In the genomic region with DNA sequence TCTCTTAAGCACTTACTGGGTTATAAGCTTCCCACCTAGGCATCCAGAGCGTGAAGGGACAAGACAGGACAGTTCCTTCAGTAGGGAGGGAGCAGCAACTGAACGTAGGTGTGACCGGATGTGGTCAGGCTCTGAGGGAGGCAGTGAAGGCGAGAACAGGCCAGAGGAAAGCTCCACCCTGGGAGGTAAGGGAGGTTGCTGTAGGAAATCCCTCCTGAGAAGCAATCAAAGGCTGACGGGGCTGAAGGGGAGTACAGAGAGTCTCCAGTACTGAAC, we compare ENCODE assay signal across 13 mouse cellular contexts. TPM values are rescaled to one million over a fixed set of nuclear protein-coding genes. Genes with fewer than 3 reads are reported as not detected.
DNase-seq lines count a peak whose midpoint lies in the region; ATAC-seq and TF ChIP-seq lines count a peak whose summit lies in the region.
"Had no signal": no experiment of that assay in that cellular context is flagged by ENCODE, and none has a peak within 500 bp of the region (broad histone marks: within the 10 kb centered on the region; RNA-seq: fewer than 3 reads in every experiment).

No protein-coding gene starts in this region.

- no peak overlapping the region for H3K4me2 ChIP-seq in hindbrain, embryonic 13.5 days
- no peak overlapping the region for H3K4me2 ChIP-seq in hindbrain, postnatal 0 days (ENCODE audit: low read depth, low read length)
- H3K4me2 ChIP-seq in intestine, embryonic 15.5 days (replicated peaks): peak overlapping the region; percentile 30; the same call in 1 of the 2 replicates
- peak overlapping the region; percentile 62 for H3K4me2 ChIP-seq in liver, embryonic 14.5 days (ENCODE audit: low read depth)
- H3K4me2 ChIP-seq: midbrain, embryonic 13.5 days had no signal

- H3K27me3 ChIP-seq in hindbrain, embryonic 13.5 days: no peaks in the 10 kb centered on the region
- no peaks in the 10 kb centered on the region for H3K27me3 ChIP-seq in hindbrain, postnatal 0 days (ENCODE audit: insufficient read depth, low read length)
- H3K27me3 ChIP-seq in MEL (ENCODE audit: control insufficient read depth in 1 of 2, insufficient read depth in 2 of 2, low read length in 2 of 2): no peaks in the 10 kb centered on the region
- no peaks in the 10 kb centered on the region for H3K27me3 ChIP-seq in intestine, embryonic 15.5 days (replicated peaks)
- H3K27me3 ChIP-seq in liver, embryonic 14.5 days (ENCODE audit: control insufficient read depth, insufficient read depth, low read length): no peaks in the 10 kb centered on the region
- H3K27me3 ChIP-seq: midbrain, embryonic 13.5 days had no signal

- no peaks in the 10 kb centered on the region for H3K79me2 ChIP-seq in MEL (ENCODE audit: control insufficient read depth, insufficient read depth, low read length, poor library complexity)

- 56% methylated on average over 5 of the region's 5 CpGs for WGBS in hindbrain, embryonic 13.5 days
- 61% methylated on average over 5 of the region's 5 CpGs for WGBS in hindbrain, postnatal 0 days
- WGBS in intestine, embryonic 15.5 days: 33% methylated on average over 5 of the region's 5 CpGs
- 22% methylated on average over 5 of the region's 5 CpGs for WGBS in liver, embryonic 14.5 days (ENCODE audit: insufficient replicate concordance)

- TF ChIP-seq POLR2A in MEL (IDR thresholded peaks at IDR 0.05; ENCODE audit: control insufficient read depth in 1 of 2, insufficient read depth in 1 of 2, low read depth in 1 of 2, low read length in 2 of 2, poor library complexity in 1 of 2): peak in 1 of 2 experiments; percentile 36; a peak in 1 of 4 replicates

- H3K9ac ChIP-seq in hindbrain, embryonic 13.5 days: 0 out of 2 replicates have a peak overlapping the region, but pooled peaks have one; percentile 13
- H3K9ac ChIP-seq in hindbrain, postnatal 0 days (replicated peaks; ENCODE audit: low read length): no peak overlapping the region
- H3K9ac ChIP-seq in MEL (ENCODE audit: control insufficient read depth, low read depth, low read length, poor library complexity, severe bottlenecking): peak overlapping the region; percentile 62
- no peak overlapping the region for H3K9ac ChIP-seq in intestine, embryonic 15.5 days
- H3K9ac ChIP-seq in liver, embryonic 14.5 days (replicated peaks): peak overlapping the region; percentile 31
- H3K9ac ChIP-seq: midbrain, embryonic 13.5 days had no signal

- no peak for DNase-seq in hindbrain, postnatal 0 days (ENCODE audit: low spot score)
- peak; percentile 75 for DNase-seq in MEL (ENCODE audit: low read depth, low spot score)
- DNase-seq in liver, embryonic 14.5 days (ENCODE audit: low read depth in 3 of 3, low spot score in 3 of 3): no peak
- DNase-seq in cerebellum, adult 8-10 months: no peak
- DNase-seq in adrenal gland, adult 2 months: no peak
- no peak for DNase-seq in layer of hippocampus, adult 8-10 months (ENCODE audit: low spot score in 2 of 2)
- DNase-seq: cerebellum, postnatal 10 days; kidney, adult 8-10 months; layer of hippocampus, adult 9-11 months; thymus, postnatal 4 days had no signal

- peaks cover 32% of the 10 kb centered on the region for H3K4me1 ChIP-seq in hindbrain, embryonic 13.5 days (replicated peaks)
- H3K4me1 ChIP-seq in hindbrain, postnatal 0 days (ENCODE audit: insufficient read depth, low read length): peaks cover 14% of the 10 kb centered on the region
- H3K4me1 ChIP-seq in MEL (ENCODE audit: control insufficient read depth in 1 of 2, insufficient read depth in 2 of 2, low read length in 2 of 2): peaks cover 6 to 38% of the 10 kb centered on the region in 2 experiments
- H3K4me1 ChIP-seq in intestine, embryonic 15.5 days (replicated peaks): peaks cover 34% of the 10 kb centered on the region
- peaks cover 24 to 36% of the 10 kb centered on the region in 2 experiments for H3K4me1 ChIP-seq in liver, embryonic 14.5 days (replicated peaks; ENCODE audit: control insufficient read depth in 2 of 2, insufficient read depth in 2 of 2, low read length in 1 of 2)

- ATAC-seq in hindbrain, embryonic 13.5 days (ENCODE audit: low FRiP score): no peak
- ATAC-seq in hindbrain, postnatal 0 days: no peak
- peak; percentile 20 for ATAC-seq in intestine, embryonic 15.5 days
- no peak for ATAC-seq in liver, embryonic 14.5 days (ENCODE audit: insufficient read depth)
- ATAC-seq: midbrain, embryonic 13.5 days had no signal

- H3K4me3 ChIP-seq in hindbrain, embryonic 13.5 days: no peak overlapping the region
- H3K4me3 ChIP-seq in hindbrain, postnatal 0 days (ENCODE audit: low read length): no peak overlapping the region
- peak overlapping the region; percentile 42 to 43 for H3K4me3 ChIP-seq in MEL (ENCODE audit: control insufficient read depth in 1 of 2, insufficient read depth in 1 of 2, low read depth in 2 of 2, low read length in 2 of 2)
- no peak overlapping the region for H3K4me3 ChIP-seq in intestine, embryonic 15.5 days (replicated peaks)
- no peak overlapping the region for H3K4me3 ChIP-seq in liver, embryonic 14.5 days (ENCODE audit: insufficient read depth in 1 of 2, low read depth in 2 of 2, low read length in 2 of 2)
- H3K4me3 ChIP-seq: midbrain, embryonic 13.5 days had no signal

- TF ChIP-seq RAD21 in MEL (IDR thresholded peaks at IDR 0.05; ENCODE audit: low read depth, low read length): no peak

- no peak for TF ChIP-seq CTCF in hindbrain, postnatal 0 days (IDR thresholded peaks at IDR 0.05; ENCODE audit: low read depth)
- TF ChIP-seq CTCF in MEL (IDR thresholded peaks at IDR 0.05 in 2 of 3, conservative IDR thresholded peaks at IDR 0.05 in 1 of 3; ENCODE audit: control insufficient read depth in 1 of 3, insufficient read depth in 1 of 3, low read depth in 2 of 3, low read length in 3 of 3, poor library complexity in 1 of 3, severe bottlenecking in 1 of 3): no peak
- no peak for TF ChIP-seq CTCF in liver, embryonic 14.5 days (IDR thresholded peaks at IDR 0.05; ENCODE audit: low read depth)

- peak in 1 of 2 experiments; percentile 38; a peak in 1 of 4 replicates for TF ChIP-seq EP300 in MEL (IDR thresholded peaks at IDR 0.05; ENCODE audit: low read depth in 1 of 2, low read length in 2 of 2)
- no peak for TF ChIP-seq EP300 in liver, embryonic 14.5 days (IDR thresholded peaks at IDR 0.05; ENCODE audit: low read depth)

- H3K36me3 ChIP-seq in hindbrain, embryonic 13.5 days: no peaks in the 10 kb centered on the region; the same call in 1 of the 2 replicates
- H3K36me3 ChIP-seq in hindbrain, postnatal 0 days (ENCODE audit: insufficient read depth, low read length): no peaks in the 10 kb centered on the region
- peaks cover 0 to 32% of the 10 kb centered on the region in 2 experiments; a peak in 2 of 4 replicates for H3K36me3 ChIP-seq in MEL (ENCODE audit: control insufficient read depth in 1 of 2, insufficient read depth in 2 of 2, low read length in 2 of 2)
- H3K36me3 ChIP-seq in intestine, embryonic 15.5 days: no peaks in the 10 kb centered on the region
- no peaks in the 10 kb centered on the region for H3K36me3 ChIP-seq in liver, embryonic 14.5 days (replicated peaks; ENCODE audit: control insufficient read depth, insufficient read depth, low read depth)
- H3K36me3 ChIP-seq: midbrain, embryonic 13.5 days had no signal

- H3K9me3 ChIP-seq in hindbrain, embryonic 13.5 days: no peaks in the 10 kb centered on the region
- no peaks in the 10 kb centered on the region for H3K9me3 ChIP-seq in hindbrain, postnatal 0 days (ENCODE audit: low read length)
- no peaks in the 10 kb centered on the region for H3K9me3 ChIP-seq in MEL (replicated peaks; ENCODE audit: insufficient read depth, low read length)
- H3K9me3 ChIP-seq in intestine, embryonic 15.5 days: no peaks in the 10 kb centered on the region
- H3K9me3 ChIP-seq in liver, embryonic 14.5 days (ENCODE audit: control insufficient read depth, low read length): no peaks in the 10 kb centered on the region
- H3K9me3 ChIP-seq: midbrain, embryonic 13.5 days had no signal

- H3K27ac ChIP-seq in hindbrain, embryonic 13.5 days: 0 out of 2 replicates have a peak overlapping the region, but pooled peaks have one; percentile 30
- no peak overlapping the region for H3K27ac ChIP-seq in hindbrain, postnatal 0 days
- H3K27ac ChIP-seq in MEL (ENCODE audit: control insufficient read depth, low read depth, low read length): peak overlapping the region; percentile 97
- peak overlapping the region; percentile 58; the same call in 1 of the 2 replicates for H3K27ac ChIP-seq in intestine, embryonic 15.5 days
- peak overlapping the region; percentile 62 for H3K27ac ChIP-seq in liver, embryonic 14.5 days
- H3K27ac ChIP-seq: midbrain, embryonic 13.5 days had no signal

RNA-seq across cellular contexts. Expression of gene Dynll1, which starts 12.8 kb away (rescaled TPM):
- 1,285 and 1,377 TPM in 2 replicates for polyA plus RNA-seq in hindbrain, embryonic 13.5 days (2015; fragmentation: Nextera tagmentation; extraction: Ambion mirVana)
- 184 and 239 TPM in 2 replicates for total RNA-seq in hindbrain, postnatal 0 days (2014; rRNA removed)
- polyA plus RNA-seq in hindbrain, postnatal 0 days (2015; fragmentation: Nextera tagmentation; extraction: Ambion mirVana): 1,016 and 1,030 TPM in 2 replicates
- total RNA-seq in MEL (2012; rRNA removed): 714 and 736 TPM in 2 replicates
- polyA plus RNA-seq in MEL (2012; ENCODE audit: insufficient read depth in 1 of 2, insufficient read length in 2 of 2, low read depth in 1 of 2, low replicate concordance in 2 of 2, missing spikeins in 1 of 2): 100 to 1,000 TPM; 561 to 740 TPM
- 1,297 TPM in 2 replicates for polyA plus RNA-seq in intestine, embryonic 15.5 days (2015; fragmentation: Nextera tagmentation; extraction: Ambion mirVana)
- polyA plus RNA-seq in liver, embryonic 14.5 days (2012; rRNA removed): 63.0 and 152 TPM in 2 replicates
- polyA plus RNA-seq in liver, embryonic 14.5 days (2014; fragmentation: Nextera tagmentation; extraction: Ambion mirVana): 636 and 642 TPM in 2 replicates
- total RNA-seq in adrenal gland, adult 2 months (2021): 100 to 1,000 TPM; 220 to 347 TPM
- polyA plus RNA-seq in adrenal gland, adult 2 months (2012; rRNA removed): 38.0 and 45.1 TPM in 2 replicates
- 100 to 1,000 TPM; 630 to 827 (median 734) TPM for total RNA-seq in layer of hippocampus, adult 8-10 months (2022)

RNA-seq across cellular contexts. Expression of gene Srsf9, which starts 13.4 kb away (rescaled TPM):
- polyA plus RNA-seq in hindbrain, embryonic 13.5 days (2015; fragmentation: Nextera tagmentation; extraction: Ambion mirVana): 165 and 181 TPM in 2 replicates
- 42.5 and 47.5 TPM in 2 replicates for total RNA-seq in hindbrain, postnatal 0 days (2014; rRNA removed)
- polyA plus RNA-seq in hindbrain, postnatal 0 days (2015; fragmentation: Nextera tagmentation; extraction: Ambion mirVana): 119 and 127 TPM in 2 replicates
- total RNA-seq in MEL (2012; rRNA removed): 80.0 and 98.0 TPM in 2 replicates
- polyA plus RNA-seq in MEL (2012; ENCODE audit: insufficient read depth in 1 of 2, insufficient read length in 2 of 2, low read depth in 1 of 2, low replicate concordance in 2 of 2, missing spikeins in 1 of 2): 100 to 1,000 TPM in 1 of 2 experiments, not detected in 1; 170 TPM
- polyA plus RNA-seq in intestine, embryonic 15.5 days (2015; fragmentation: Nextera tagmentation; extraction: Ambion mirVana): 217 and 220 TPM in 2 replicates
- 31.8 and 46.2 TPM in 2 replicates for polyA plus RNA-seq in liver, embryonic 14.5 days (2012; rRNA removed)
- 81.6 and 93.6 TPM in 2 replicates for polyA plus RNA-seq in liver, embryonic 14.5 days (2014; fragmentation: Nextera tagmentation; extraction: Ambion mirVana)
- total RNA-seq in adrenal gland, adult 2 months (2021): 10 to 100 TPM; 45.8 to 70.1 TPM
- 29.1 and 40.4 TPM in 2 replicates for polyA plus RNA-seq in adrenal gland, adult 2 months (2012; rRNA removed)
- total RNA-seq in layer of hippocampus, adult 8-10 months (2022): 10 to 100 TPM; 83.6 to 93.5 (median 86.2) TPM

RNA-seq across cellular contexts. Expression of gene Gatc, which starts 27.4 kb away (rescaled TPM):
- 31.8 and 32.6 TPM in 2 replicates for polyA plus RNA-seq in hindbrain, embryonic 13.5 days (2015; fragmentation: Nextera tagmentation; extraction: Ambion mirVana)
- total RNA-seq in hindbrain, postnatal 0 days (2014; rRNA removed): 22.4 and 25.1 TPM in 2 replicates
- polyA plus RNA-seq in hindbrain, postnatal 0 days (2015; fragmentation: Nextera tagmentation; extraction: Ambion mirVana): 27.5 and 32.1 TPM in 2 replicates
- 6.3 and 6.5 TPM in 2 replicates for total RNA-seq in MEL (2012; rRNA removed)
- polyA plus RNA-seq in MEL (2012; ENCODE audit: insufficient read depth in 1 of 2, insufficient read length in 2 of 2, low read depth in 1 of 2, low replicate concordance in 2 of 2, missing spikeins in 1 of 2): 10 to 100 TPM in 1 of 2 experiments, not detected in 1; 32.2 TPM
- polyA plus RNA-seq in intestine, embryonic 15.5 days (2015; fragmentation: Nextera tagmentation; extraction: Ambion mirVana): 24.8 and 24.9 TPM in 2 replicates
- 11.6 and 12.5 TPM in 2 replicates for polyA plus RNA-seq in liver, embryonic 14.5 days (2012; rRNA removed)
- 13.6 and 15.4 TPM in 2 replicates for polyA plus RNA-seq in liver, embryonic 14.5 days (2014; fragmentation: Nextera tagmentation; extraction: Ambion mirVana)
- 10 to 100 TPM; 21.1 to 24.0 TPM for total RNA-seq in adrenal gland, adult 2 months (2021)
- 12.2 and 15.4 TPM in 2 replicates for polyA plus RNA-seq in adrenal gland, adult 2 months (2012; rRNA removed)
- total RNA-seq in layer of hippocampus, adult 8-10 months (2022): 10 to 100 TPM; 19.1 to 22.9 (median 20.9) TPM

RNA-seq across cellular contexts. Expression of gene Triap1, which starts 27.4 kb away (rescaled TPM):
- 51.7 and 57.6 TPM in 2 replicates for polyA plus RNA-seq in hindbrain, embryonic 13.5 days (2015; fragmentation: Nextera tagmentation; extraction: Ambion mirVana)
- total RNA-seq in hindbrain, postnatal 0 days (2014; rRNA removed): 12.4 and 18.4 TPM in 2 replicates
- 59.2 and 61.6 TPM in 2 replicates for polyA plus RNA-seq in hindbrain, postnatal 0 days (2015; fragmentation: Nextera tagmentation; extraction: Ambion mirVana)
- 50.8 and 63.2 TPM in 2 replicates for total RNA-seq in MEL (2012; rRNA removed)
- polyA plus RNA-seq in MEL (2012; ENCODE audit: insufficient read depth in 1 of 2, insufficient read length in 2 of 2, low read depth in 1 of 2, low replicate concordance in 2 of 2, missing spikeins in 1 of 2): 10 to 100 TPM in 1 of 2 experiments, not detected in 1; 59.2 TPM
- 62.7 and 66.3 TPM in 2 replicates for polyA plus RNA-seq in intestine, embryonic 15.5 days (2015; fragmentation: Nextera tagmentation; extraction: Ambion mirVana)
- 11.0 and 15.4 TPM in 2 replicates for polyA plus RNA-seq in liver, embryonic 14.5 days (2012; rRNA removed)
- 28.9 and 30.8 TPM in 2 replicates for polyA plus RNA-seq in liver, embryonic 14.5 days (2014; fragmentation: Nextera tagmentation; extraction: Ambion mirVana)
- 10 to 100 TPM; 35.1 to 40.0 TPM for total RNA-seq in adrenal gland, adult 2 months (2021)
- 7.9 and 8.6 TPM in 2 replicates for polyA plus RNA-seq in adrenal gland, adult 2 months (2012; rRNA removed)
- total RNA-seq in layer of hippocampus, adult 8-10 months (2022): 10 to 100 TPM; 21.1 to 24.6 (median 22.9) TPM

RNA-seq across cellular contexts. Expression of gene Coq5, which starts 34.1 kb away (rescaled TPM):
- 53.1 and 56.5 TPM in 2 replicates for polyA plus RNA-seq in hindbrain, embryonic 13.5 days (2015; fragmentation: Nextera tagmentation; extraction: Ambion mirVana)
- 30.5 and 31.4 TPM in 2 replicates for total RNA-seq in hindbrain, postnatal 0 days (2014; rRNA removed)
- 47.1 and 47.5 TPM in 2 replicates for polyA plus RNA-seq in hindbrain, postnatal 0 days (2015; fragmentation: Nextera tagmentation; extraction: Ambion mirVana)
- 39.7 and 43.3 TPM in 2 replicates for total RNA-seq in MEL (2012; rRNA removed)
- 10 to 100 TPM in 1 of 2 experiments, not detected in 1; 40.5 TPM for polyA plus RNA-seq in MEL (2012; ENCODE audit: insufficient read depth in 1 of 2, insufficient read length in 2 of 2, low read depth in 1 of 2, low replicate concordance in 2 of 2, missing spikeins in 1 of 2)
- polyA plus RNA-seq in intestine, embryonic 15.5 days (2015; fragmentation: Nextera tagmentation; extraction: Ambion mirVana): 62.1 and 65.1 TPM in 2 replicates
- 8.2 and 10.3 TPM in 2 replicates for polyA plus RNA-seq in liver, embryonic 14.5 days (2012; rRNA removed)
- polyA plus RNA-seq in liver, embryonic 14.5 days (2014; fragmentation: Nextera tagmentation; extraction: Ambion mirVana): 28.4 and 28.7 TPM in 2 replicates
- 10 to 100 TPM; 52.5 to 68.0 TPM for total RNA-seq in adrenal gland, adult 2 months (2021)
- 14.6 and 15.7 TPM in 2 replicates for polyA plus RNA-seq in adrenal gland, adult 2 months (2012; rRNA removed)
- total RNA-seq in layer of hippocampus, adult 8-10 months (2022): 10 to 100 TPM; 38.7 to 45.6 (median 41.5) TPM

Comparison
In these comparisons a context has a peak if more than half of its experiments do, and no peak if none do; other contexts are left out.
1. H3K9ac ChIP-seq: peak in hindbrain, embryonic 13.5 days (single experiment), MEL (single experiment) and liver, embryonic 14.5 days (single experiment); none in hindbrain, postnatal 0 days (single experiment) and intestine, embryonic 15.5 days (single experiment).
2. H3K4me2 ChIP-seq: peak in intestine, embryonic 15.5 days (single experiment) and liver, embryonic 14.5 days (single experiment); none in hindbrain, embryonic 13.5 days (single experiment) and hindbrain, postnatal 0 days (single experiment).
3. H3K4me3 ChIP-seq: peak in MEL (2 of 2); none in hindbrain, embryonic 13.5 days (single experiment), hindbrain, postnatal 0 days (single experiment), intestine, embryonic 15.5 days (single experiment) and liver, embryonic 14.5 days (0 of 2).